Mouse (Mus musculus) megakaryocyte, embryonic 14.5 days (primary cell): ENCODE measurements at regions not wholly inside any gene's neighbourhood (a gene's known extent, or its start where the extent isn't known, plus 50 kb on each side); places are given as distances from the start of the nearest gene placed in this dataset.

Experiments
- FLI1 ChIP-seq: IDR thresholded peaks from 2 replicates; pipeline ENCODE4 v1.6.1; 2012; ENCODE audit warnings: low read length, inconsistent platforms, mixed read lengths
- GATA1 ChIP-seq: IDR thresholded peaks from 3 replicates; pipeline ENCODE4 v1.6.1; 2012; ENCODE audit warnings: mixed read lengths, low read length, inconsistent platforms, borderline replicate concordance

DNA sequence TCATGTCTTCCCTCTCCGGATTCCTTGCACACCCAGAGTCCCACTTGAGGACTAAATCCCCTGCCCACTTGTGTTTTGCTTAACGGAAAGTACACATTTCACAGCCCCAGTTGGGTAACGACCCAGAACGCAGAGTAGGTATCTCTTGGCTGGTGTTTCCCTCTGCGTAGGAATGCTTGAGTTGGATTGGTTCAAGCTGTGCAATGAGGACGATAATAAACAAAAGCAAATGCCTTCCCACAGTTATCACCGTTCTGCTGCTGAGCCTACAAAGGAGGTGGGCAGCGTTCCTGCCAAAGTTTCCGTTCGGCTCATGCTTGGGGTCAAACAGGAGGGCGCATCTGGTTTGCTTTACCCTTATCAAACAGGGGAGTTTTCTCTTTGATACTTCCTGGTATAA, 212.3 kb upstream of the Sfrp2 start:
- TF ChIP-seq FLI1 (no peak), GATA1 (no peak)
